Mouse (Mus musculus) cerebellum, postnatal 10 days (tissue): ENCODE measurements at regions not wholly inside any gene's neighbourhood (a gene's known extent, or its start where the extent isn't known, plus 50 kb on each side); places are given as distances from the start of the nearest gene placed in this dataset.
A peak's percentile ranks its signal among the peaks of the same experiment; 100 is the strongest.

Source experiments
- DNase-seq, 2 experiments: peaks; one replicate each; pipeline ENCODE4 v3.0.0; 2021; ENCODE audit warnings: mixed read lengths in 2 of 2

DNA sequence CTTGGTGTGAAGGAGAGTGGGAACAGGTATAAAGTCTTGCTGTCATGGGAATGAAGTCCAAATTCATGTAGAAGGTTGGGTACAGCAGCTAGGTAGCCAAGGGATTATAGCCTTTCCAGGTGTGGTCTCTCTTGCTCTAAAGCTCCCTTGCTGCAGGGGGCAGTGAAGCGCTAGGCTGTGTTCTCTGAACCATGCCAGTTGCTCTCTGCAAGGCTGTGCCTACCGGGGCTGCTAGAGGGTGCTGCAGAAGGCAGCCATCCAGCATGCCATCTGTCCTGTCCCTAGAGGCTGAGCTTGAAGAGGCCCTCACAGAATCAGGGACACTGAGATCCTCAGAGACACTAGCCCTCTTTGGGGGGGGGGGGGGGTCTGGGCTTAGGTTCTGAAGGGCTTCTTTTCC, 50.6 kb upstream of the Shank2 start:
- peak; percentile 34 to 57 for DNase-seq
